ENCODE assay signal across 7 mouse cellular contexts in the genomic region with DNA sequence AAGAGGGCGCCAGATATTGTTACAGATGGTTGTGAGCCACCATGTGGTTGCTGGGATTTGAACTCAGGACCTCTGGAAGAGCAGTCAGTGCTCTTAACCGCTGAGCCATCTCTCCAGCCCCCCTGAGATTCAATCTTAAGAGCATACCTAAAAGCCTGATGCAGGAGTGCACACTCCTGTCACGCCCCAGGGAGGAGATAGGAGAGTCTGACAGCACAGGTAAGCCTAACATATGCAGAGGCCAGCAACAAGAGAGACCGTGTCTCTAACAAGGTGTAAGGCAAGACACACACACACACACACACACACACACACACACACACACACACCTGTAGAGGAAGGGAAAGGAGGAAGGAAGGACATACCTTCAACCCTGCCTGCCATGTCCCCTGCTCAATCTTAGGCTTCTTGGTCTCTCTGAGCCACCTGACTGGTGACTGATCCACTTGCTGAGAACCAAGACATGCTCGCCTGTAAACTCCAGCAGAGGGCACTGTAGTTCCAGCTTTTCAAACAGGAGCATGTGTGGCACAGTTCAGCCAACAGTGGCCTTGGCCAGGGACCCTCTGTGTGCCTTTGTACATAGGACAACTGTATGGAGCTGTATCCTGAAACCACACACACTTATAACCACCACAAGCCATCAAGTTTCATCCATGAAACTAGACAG. TPM values are rescaled to one million over a fixed set of nuclear protein-coding genes. Genes with fewer than 3 reads are reported as not detected.
DNase-seq lines count a peak whose midpoint lies in the region; ATAC-seq lines count a peak whose summit lies in the region.

No protein-coding gene starts in this region.

- peak; percentile 99 for ATAC-seq in megakaryocyte progenitor cell, adult 5-6 weeks (replicated peaks; ENCODE audit: poor library complexity)

- DNase-seq in adipocyte (ENCODE audit: low spot score): peak; percentile 94
- DNase-seq in cerebellum, postnatal 14 days: peak; percentile 89 to 91
- peak; percentile 60 to 74 for DNase-seq in frontal cortex, postnatal 25 days (ENCODE audit: low spot score in 2 of 2)
- peak; percentile 89 for DNase-seq in induced T-regulatory cell, adult 2 months (ENCODE audit: low read depth)
- DNase-seq in left cerebral cortex, adult 8-10 months (ENCODE audit: low spot score in 2 of 2): peak; percentile 40 to 47
- DNase-seq in skeletal muscle tissue, adult 2 months (ENCODE audit: low read depth, low spot score): peak; percentile 74

RNA-seq across cellular contexts. Expression of a gene that starts 9.1 kb away (rescaled TPM):
- not detected for total RNA-seq in left cerebral cortex, adult 8-10 months (2022)
- not detected in 2 replicates for total RNA-seq in megakaryocyte progenitor cell, adult 5-6 weeks (2015)
- not detected in 2 replicates for total RNA-seq in megakaryocyte progenitor cell, adult 5-6 weeks (2017)

RNA-seq across cellular contexts. Expression of a gene that starts 9.2 kb away (rescaled TPM):
- total RNA-seq in left cerebral cortex, adult 8-10 months (2022): 10 to 100 TPM; 35.1 to 44.7 (median 40.9) TPM
- 47.1 and 57.8 TPM in 2 replicates for total RNA-seq in megakaryocyte progenitor cell, adult 5-6 weeks (2015)
- total RNA-seq in megakaryocyte progenitor cell, adult 5-6 weeks (2017): 54.1 and 62.5 TPM in 2 replicates

RNA-seq across cellular contexts. Expression of a gene that starts 29.9 kb away (rescaled TPM):
- 10 to 100 TPM; 39.7 to 46.1 (median 41.2) TPM for total RNA-seq in left cerebral cortex, adult 8-10 months (2022)
- 2.2 and 3.1 TPM in 2 replicates for total RNA-seq in megakaryocyte progenitor cell, adult 5-6 weeks (2015)
- total RNA-seq in megakaryocyte progenitor cell, adult 5-6 weeks (2017): 6.7 and 7.7 TPM in 2 replicates

RNA-seq across cellular contexts. Expression of a gene that starts 45.9 kb away (rescaled TPM):
- total RNA-seq in left cerebral cortex, adult 8-10 months (2022): 10 to 100 TPM; 54.0 to 61.0 (median 56.8) TPM
- 65.7 and 68.6 TPM in 2 replicates for total RNA-seq in megakaryocyte progenitor cell, adult 5-6 weeks (2015)
- total RNA-seq in megakaryocyte progenitor cell, adult 5-6 weeks (2017): 60.1 and 62.8 TPM in 2 replicates

RNA-seq across cellular contexts. Expression of a gene that starts 50.7 kb away (rescaled TPM):
- 100 to 1,000 TPM; 212 to 229 (median 221) TPM for total RNA-seq in left cerebral cortex, adult 8-10 months (2022)
- not detected in 2 replicates for total RNA-seq in megakaryocyte progenitor cell, adult 5-6 weeks (2015)
- total RNA-seq in megakaryocyte progenitor cell, adult 5-6 weeks (2017): not detected in 2 replicates

Comparison
In these comparisons a context has a peak if more than half of its experiments do, and no peak if none do; other contexts are left out.
1. Peak in every context shown above with its lines: DNase-seq and ATAC-seq.
2. DNase-seq: peak in every context shown above with its lines; median percentile 94 in adipocyte; 90 in cerebellum, postnatal 14 days; 89 in induced T-regulatory cell, adult 2 months; 74 in skeletal muscle tissue, adult 2 months; 67 in frontal cortex, postnatal 25 days; 44 in left cerebral cortex, adult 8-10 months.
3. RNA of a gene that starts 29.9 kb away (total RNA-seq): 39.7 to 46.1 TPM in left cerebral cortex, adult 8-10 months; 2.2 to 7.7 TPM in megakaryocyte progenitor cell, adult 5-6 weeks; every median in the first group is over 4 times any median in the second.